Mouse (Mus musculus): ENCODE measurements around the gene Hivep2.

Hivep2 gene

DNA sequence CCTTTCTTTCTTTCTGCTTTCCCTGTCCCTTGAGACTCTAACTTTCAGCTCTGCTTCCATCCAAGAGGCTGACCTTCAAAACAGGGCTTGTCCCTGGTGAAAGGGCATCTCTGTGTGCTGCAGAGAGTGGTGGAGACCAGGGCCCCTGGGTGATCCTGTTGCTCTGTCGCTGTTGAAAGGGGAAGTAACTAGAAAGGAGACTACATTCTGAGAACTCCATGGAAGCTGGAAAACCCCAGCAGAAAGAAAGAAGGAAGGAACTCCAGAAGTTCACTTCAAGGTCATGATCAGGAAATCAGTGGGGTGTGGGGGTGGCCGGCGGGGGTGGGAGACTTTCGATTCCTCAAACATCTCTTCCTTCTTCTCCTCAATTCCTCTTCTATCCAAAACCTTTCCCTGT, 208.2 kb downstream of the Hivep2 start:
- no peak for DNase-seq

DNA sequence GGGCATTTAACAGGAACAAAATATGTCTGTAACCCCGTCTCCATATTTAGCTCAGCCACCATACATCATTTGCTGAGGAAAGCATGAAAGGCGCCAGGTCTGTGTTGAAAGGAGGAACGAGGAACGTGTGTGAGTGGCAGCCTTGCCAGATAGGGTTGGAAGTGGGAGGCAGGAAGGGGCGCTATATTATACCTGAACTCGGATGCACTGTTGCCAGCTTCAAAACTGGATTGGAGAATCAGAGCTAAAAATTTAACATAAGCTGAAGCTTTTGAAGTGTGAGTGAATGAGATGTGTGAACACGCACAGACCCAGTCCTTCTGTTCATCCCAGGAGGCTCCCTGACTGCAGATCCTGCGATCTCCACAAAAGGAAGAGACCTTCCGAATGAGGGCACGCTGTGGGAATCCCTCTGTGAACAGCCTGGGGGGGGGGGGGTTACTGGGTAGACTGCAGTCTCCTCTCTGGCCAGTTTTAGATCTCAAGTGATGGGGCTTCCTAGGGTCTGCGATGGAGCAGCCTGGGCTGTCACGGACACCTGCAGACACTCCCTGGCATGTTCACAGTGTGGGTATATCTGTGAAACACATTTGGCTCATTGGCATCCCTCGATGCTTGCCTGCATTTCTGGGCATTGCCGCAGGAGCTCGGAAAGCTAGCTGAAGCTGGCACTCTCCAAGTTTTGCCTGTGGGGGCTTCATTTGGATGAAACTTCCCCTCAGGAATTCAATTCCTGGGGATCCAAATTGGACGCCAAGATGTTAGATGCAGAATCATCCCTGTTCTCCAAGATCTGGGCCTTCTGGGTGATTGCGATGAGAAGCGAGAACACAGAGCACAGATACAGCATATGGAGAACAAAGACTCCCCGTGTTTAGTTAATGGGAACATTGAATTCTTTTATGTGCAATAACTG, 213.8 kb downstream of the Hivep2 start:
- DNase-seq = peak; percentile 73

DNA sequence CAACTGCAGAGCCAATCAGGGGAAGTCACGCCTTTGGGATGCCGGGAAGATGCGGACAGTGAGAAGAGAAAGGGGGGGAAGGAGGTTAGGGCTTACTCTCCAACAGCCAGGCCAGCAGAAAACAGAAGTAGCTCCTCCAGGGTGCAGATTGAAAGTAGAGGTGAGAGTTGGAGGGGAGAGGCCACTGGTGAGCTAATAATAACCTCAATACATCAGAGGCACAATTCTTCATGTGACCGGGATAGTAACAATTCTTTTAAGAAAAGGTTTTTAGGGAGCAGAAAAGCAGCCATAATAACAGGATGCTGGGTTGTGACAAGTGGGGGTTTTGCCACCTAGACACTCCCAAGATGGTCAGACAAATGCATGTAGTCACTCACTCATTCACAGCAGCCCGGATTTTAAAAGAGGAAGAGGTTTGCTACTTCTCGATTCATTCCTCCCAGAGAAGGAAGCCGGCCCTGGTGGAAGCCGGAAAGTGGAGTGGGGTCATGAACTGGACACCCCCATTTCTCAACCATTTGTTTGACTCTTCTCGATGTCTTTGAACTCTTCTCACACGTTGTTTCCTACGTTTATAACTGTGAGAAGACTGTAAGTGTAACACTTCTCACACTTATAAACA, 220.6 kb downstream of the Hivep2 start:
- no peak for DNase-seq

DNA sequence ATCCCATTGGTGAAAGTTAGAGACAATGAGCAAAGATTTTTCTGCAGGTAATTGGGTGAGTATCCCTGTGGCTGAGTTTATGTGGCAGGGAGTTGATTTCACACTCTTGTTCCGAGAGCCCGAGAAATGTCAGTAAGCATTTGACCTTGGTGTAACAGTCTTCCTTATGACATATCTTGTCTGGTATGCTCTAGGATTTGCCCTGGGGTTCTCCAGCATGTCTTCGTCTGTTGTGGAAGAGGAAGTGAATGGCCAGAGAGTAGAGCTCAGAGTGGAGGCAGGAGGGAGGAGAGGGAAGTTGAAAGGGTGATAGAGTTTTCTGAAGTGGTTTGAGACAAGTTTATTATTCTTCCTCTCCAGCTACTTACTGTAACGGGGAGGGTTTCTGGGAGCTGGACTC, 223.2 kb downstream of the Hivep2 start:
- DNase-seq = no peak

DNA sequence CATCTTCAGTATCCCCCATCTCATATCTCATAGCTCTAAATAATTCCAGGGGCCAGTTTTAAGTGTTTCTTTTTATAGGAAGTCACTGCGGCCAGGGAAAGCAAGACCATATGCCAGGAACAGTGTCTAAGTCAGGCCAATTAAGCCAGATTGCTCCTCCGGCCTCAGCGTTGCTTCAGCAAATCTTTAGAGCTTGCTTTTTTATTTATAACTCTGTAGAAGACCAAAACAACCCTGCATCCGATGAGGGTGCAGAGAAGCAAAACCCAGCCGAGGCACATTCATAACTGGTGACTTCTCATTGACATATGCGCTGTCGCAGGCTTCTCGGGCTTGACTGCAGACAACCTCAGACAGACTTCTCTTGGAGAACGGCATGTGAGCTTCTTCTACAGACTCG, 225.3 kb downstream of the Hivep2 start:
- no peak for DNase-seq

DNA sequence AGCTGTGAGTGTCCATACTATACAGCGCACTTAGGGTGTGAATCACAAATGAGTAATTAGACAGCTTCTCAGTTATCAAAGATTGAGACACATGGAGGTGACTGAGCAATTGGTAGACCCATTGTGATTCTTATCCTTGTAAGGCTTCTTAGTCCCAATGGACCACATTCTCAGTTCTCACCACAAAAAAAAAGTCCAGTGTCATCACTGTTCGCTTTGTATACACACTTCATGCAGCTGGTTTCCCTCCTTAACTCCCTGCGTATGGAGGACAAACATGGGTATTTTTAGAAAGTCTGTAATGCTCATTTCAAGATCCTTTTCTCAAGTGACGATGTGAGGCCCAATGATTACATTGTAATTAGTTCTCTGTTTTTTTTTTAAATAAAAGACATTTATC, 226.3 kb downstream of the Hivep2 start:
- no peak for DNase-seq

DNA sequence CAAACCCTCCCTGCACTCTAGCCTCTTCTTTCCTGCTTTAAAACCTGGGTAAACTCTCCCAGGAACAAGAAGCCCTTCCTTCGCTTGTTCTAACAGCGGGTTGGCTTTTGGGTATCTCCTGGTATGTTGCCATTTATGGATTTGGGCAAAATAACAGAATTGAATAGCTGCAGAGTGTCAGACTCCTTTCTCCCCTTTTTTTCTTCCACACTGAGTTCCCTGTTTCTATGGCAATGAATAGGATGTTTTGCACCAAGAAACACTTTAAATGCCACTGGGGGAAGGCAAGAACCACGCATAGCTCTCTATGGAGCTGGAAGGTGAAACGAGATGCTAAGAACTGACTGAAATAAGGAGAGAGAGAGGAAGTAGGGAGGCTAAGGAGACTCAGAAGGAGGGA, 227.8 kb downstream of the Hivep2 start:
- no peak for DNase-seq

DNA sequence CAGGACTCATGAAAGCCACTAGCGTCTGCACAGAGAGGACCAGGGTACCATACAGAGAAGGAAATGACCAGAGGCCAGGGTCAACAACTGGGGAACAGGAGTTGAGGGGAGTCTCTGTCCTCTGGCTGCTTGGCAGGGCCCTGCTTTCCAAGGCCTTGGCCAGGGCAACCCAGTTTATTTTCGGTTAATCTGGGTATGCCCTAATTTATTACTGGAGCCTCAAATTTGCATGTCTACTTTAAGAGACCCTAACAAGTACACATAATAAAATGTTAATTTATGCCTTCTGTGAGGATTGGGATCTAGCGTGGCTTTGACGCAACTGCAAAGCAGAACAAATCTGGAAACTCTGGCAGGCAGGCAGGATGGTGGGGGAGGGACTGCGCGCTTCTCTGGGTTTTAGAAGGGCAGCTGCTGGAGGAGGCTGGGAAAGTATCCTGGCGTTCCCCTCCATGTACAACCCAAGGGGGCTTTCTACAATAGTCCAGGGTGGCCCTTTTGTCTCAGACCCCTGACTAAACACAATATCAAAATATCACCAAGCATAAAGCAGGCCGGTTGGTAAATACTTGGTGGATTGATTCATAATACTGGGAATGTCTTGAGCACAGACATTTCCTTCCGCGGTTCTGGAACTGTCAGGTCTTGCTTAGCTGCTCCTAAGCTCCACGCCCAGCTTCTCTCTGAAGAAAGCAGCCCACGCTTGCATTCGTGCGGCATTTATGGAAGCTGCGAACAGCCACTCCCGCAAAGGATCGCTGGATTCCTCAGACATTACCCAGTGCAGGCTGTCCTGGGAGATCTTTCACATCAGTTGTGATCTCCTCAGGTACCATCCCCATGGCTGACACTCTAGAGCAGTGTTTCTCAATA, 230.1 kb downstream of the Hivep2 start:
- peak; percentile 74 for DNase-seq

DNA sequence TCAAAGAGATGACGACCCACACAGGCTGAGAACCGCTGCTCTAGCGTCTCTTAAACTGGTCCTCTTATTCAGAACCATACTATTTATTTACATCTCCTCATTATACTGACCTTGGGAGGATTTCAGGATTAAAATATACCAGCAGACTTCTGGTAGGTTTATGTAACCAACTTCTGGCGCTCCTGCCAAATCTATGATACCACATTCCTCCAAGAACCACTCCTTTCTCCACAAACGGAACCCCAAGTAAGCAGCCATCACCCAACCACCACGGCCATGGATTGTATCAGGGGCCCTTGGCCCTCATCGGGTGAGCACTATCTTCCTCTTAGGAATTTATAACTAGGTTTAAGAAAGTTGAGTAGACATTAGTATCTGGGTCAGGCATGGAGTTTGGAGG, 230.9 kb downstream of the Hivep2 start:
- no peak for DNase-seq

DNA sequence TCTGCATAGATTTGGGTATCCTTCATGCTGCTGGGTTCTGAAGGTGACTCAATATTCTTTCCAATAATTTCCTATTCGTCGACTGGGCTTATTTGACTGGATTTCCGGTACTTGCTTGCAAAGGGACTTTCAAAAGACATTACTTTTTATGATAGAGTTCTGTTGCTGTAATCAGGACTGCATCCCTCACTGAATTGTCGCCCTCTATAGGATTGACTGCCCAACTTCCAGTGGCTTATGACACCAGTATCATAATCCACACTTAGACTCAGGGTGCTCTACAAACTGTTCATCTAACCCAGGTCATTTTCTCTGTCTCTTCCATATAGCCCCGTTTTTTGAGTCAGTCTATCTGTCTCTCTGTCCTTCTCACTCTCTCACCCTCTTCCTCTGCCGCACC, 231.4 kb downstream of the Hivep2 start:
- no peak for DNase-seq

DNA sequence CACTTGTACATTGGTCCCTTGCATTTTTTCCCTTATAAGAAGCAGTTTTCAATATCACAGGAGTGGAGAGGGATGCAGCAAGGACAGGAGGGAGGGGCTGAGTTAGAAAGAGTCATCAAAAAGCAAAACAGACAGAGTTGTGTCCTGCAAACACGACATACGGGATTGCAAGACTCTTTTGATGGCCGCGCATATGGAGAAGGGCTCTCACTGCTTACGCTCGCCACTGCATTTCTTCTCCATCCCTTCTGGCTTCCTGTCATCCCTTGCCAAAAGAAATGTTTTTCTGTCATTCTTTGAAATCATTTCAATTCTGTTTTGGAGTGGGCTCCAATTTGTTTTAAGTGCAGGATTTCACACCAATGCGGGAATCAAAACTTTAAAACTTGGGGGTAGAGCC, 233.5 kb downstream of the Hivep2 start:
- no peak for DNase-seq

DNA sequence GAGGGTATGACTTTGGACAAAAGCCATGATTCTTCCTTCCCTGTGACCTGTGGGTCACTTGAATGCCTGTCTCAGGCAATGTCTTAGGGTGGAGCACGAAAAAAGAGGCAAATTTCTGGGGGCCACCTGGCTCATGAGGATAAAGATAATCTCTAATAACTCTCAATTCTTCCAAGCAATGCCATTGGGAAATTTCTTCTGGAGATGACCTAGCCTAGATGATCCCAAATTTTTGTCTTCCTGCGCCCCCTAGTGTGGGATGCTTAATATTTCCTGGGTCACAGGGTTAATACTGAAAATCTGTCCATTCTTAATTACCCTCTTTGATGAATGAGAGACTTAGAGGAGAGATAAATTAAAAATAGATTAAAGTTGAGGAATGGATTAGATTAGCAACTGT, 234.4 kb downstream of the Hivep2 start:
- DNase-seq = no peak
